Mouse (Mus musculus) adrenal gland, adult 2 months (tissue): ENCODE measurements around the gene Smoc1. TPM values are rescaled to one million over a fixed set of nuclear protein-coding genes. Genes with fewer than 3 reads are reported as not detected.

Experiments
- DNase-seq: peaks from one replicate; pipeline ENCODE4 v3.0.0; 2021
- microRNA-seq, 2 experiments: library from miRNA; unstranded; fragments of <30 nt; microRNA quantifications; one replicate each; pipeline ENCODE4 v1.2.0; 2021
- polyA plus RNA-seq: library from polyadenylated mRNA; depleted of rRNA; stranded (reverse); fragments of >200 nt; gene quantifications from 2 replicates; pipeline ENCODE4 v1.2.3, GENCODE M21; 2012; rRNA removed
- total RNA-seq, 2 experiments: library from RNA; stranded (reverse); gene quantifications; 2 replicates each; pipeline ENCODE4 v1.2.3; 2021

Smoc1 gene
- total and polyA plus RNA-seq, 3 experiments = 159 to 305 (median 164) TPM

DNA sequence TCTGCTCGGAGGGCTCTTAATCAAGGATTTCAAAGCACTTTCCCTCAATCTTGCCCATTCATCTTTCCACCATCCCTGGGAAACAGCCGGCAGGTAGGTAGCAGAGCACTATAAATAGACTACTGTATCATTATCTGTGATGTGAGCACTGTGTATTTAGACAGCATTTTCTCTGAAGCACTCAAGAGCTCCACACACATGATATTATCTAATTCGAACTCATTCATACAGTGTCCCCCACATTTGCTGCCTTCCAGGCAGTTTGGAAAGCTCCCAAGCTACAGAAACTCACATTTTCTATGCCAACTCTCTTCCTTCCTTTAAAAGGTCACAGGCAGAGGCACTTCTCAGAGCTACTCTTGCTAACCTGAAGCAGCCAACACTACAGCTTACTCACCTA lies 200.0 kb downstream of the Smoc1 start:
- DNase-seq = no peak

DNA sequence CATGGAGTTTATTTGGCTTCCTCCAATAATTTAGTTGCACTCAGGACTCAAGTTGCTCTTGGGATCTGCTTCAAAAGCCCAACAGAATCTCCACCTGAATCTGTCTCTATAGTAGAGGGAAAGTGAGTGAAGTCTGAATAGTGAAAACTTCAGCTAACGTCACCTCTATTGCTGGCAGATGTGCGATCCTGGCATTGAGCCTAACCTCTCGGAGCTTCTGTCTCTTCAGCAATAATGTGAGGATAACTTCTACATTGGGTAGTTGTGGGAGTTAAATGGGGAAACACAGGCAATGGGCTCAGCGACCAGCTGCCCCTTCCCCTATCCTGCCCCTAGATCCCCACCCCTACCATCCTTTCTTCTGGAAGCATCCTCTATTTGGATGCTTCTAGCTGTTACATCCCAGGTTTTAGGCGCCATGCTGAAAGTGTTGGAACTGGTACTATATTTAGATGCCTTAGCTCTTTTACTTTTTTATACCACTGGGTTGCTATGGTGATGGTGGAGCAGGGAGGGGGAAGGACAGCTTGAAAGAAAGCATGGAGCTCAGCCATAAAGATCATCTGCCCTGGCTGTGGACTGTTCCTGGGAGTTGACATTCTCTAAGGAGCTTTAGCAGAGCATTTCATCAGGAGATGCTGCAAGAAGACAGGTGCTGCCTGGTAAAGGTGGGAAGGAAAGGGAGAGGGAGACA lies 201.3 kb downstream of the Smoc1 start:
- no peak for DNase-seq

DNA sequence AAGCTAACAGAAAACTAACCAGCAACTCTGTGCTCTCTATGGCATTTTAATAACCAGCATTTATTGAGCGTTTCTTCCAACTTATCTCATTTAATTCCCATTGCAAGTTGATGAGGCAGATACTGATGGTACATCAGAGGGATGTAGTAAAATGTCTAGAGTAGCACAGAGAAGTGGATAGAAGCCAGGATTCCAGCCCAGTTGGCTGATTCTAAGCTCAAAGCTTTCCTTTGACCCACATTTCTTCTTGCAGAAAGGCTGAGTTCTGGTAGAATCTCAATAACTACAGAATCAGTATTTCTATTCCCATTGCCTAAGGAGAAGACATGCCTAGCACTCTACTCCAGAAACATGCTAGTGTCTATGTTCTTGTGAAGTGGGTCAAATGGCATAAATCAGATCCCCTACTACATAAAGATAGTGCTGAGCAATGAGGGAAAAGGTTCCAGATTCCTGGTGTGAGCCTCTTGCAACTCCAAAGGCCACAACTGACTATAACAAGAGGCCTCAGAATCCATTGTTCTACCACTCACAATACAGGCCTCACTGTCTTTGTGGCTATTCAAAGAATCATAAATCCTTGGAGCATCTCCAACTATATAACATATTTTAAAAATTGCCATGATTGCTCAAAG lies 207.3 kb downstream of the Smoc1 start:
- no peak for DNase-seq

DNA sequence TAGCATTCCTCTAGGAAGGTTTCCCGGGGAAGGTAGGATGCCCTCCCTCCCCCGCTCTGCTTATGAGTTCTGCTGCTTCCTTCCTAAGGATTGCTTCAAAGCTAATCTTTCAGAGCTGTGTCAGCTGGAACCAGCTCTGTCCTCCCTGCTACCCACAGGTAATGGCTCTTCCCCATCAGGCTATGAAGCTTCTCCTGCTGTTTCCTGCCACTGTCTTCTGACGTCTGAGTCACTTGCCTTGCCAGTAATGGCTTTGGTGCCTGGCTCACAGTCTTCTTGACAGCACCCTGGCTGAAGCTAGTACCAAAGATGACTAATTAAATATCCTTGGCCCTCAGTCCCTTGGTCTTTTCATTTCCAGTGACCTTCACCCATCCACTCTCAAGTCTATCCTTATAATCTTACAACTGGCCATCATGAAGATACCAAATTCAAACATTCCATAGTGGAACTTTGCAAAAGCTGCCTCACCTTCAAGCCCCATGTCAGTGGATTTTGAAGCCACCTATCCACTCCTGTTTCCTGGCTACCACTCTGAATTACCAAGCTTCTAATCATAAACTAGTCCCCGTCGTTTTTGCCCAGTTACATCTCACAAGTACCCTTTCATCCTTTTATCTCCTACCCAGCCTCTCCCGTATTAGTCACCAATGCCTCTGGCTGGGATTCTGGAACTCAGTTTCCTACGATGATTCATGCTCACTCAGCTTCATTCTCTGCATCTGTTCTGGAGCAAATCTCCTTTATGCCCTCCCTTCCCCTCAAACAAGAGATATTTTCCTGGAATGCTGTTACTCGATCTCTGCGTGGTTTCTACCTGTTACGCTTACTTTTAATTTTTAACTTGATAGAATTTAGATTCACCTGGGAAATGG lies 209.1 kb downstream of the Smoc1 start:
- peak; percentile 59 for DNase-seq

Small RNA genes within 50 kb of the gene (microRNA-seq; reads per million reads assigned to microRNA genes)
- 14.5 to 15.2 reads per million in 2 experiments for gene Mir3067

Other genes starting within 250 kb of the Smoc1 start
- 10 to 100 TPM; 50.4 to 57.8 TPM for gene Susd6, start 236.3 kb upstream of the Smoc1 start, total RNA-seq
- gene Susd6, start 236.3 kb upstream of the Smoc1 start, polyA plus RNA-seq = 61.5 and 62.6 TPM in 2 replicates
- 100 to 1,000 TPM; 249 to 348 TPM for gene Srsf5, start 81.3 kb upstream of the Smoc1 start, total RNA-seq
- gene Srsf5, start 81.3 kb upstream of the Smoc1 start, polyA plus RNA-seq = 126 and 136 TPM in 2 replicates
- 1 to 10 TPM in 1 of 2 experiments, not detected in 1; 2.3 TPM for gene Slc10a1, start 58.1 kb upstream of the Smoc1 start, total RNA-seq
- 0.67 TPM in 1 of 2 replicates, not detected in the other for gene Slc10a1, start 58.1 kb upstream of the Smoc1 start, polyA plus RNA-seq